Mouse (Mus musculus) testis, adult 2 months (tissue): Measurements from ENCODE around the gene Tmem26.

ENCODE experiments used
- CTCF ChIP-seq: fragments of 200-500 bp; IDR thresholded peaks from 2 replicates; pipeline ENCODE4 v1.5.1; 2012; ENCODE audit warnings: low read depth, mild to moderate bottlenecking, inconsistent platforms, low read length, moderate library complexity; ENCODE audit not compliant: control insufficient read depth, insufficient read depth, insufficient replicate concordance
- POLR2A ChIP-seq: fragments of 200-500 bp; IDR thresholded peaks from 2 replicates; pipeline ENCODE4 v1.6.1; 2012; ENCODE audit warnings: low read depth, mild to moderate bottlenecking, inconsistent platforms, low read length, moderate library complexity; ENCODE audit not compliant: control insufficient read depth

GRCm38 (mm10) chr10:68707014-68707852 is 16.2 kb upstream of the Tmem26 start:
- TF ChIP-seq POLR2A (no peak), CTCF (no peak)
